Comparison of ENCODE assay signal across 24 mouse cellular contexts in the genomic region with DNA sequence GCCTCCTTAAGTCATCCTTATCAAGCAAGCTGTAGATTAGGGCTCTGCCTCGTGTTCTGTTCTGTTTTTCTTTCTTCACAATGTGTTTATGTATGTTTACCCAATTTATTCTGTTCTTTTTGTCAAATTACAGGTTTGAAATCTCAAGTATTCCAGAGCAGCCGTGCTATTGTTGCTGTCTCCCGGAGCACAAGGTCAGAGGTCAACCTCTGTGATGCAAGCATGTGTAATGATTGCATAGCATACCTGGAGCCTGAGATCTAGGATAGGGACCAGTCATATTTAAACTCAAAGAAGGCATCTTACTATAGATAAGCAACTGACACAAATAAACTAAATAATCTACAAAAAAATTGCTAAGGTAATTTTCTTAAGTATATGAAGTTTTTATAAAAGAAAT. TPM values are rescaled to one million over a fixed set of nuclear protein-coding genes. Genes with fewer than 3 reads are reported as not detected.
DNase-seq lines count a peak whose midpoint lies in the region; ATAC-seq and TF ChIP-seq lines count a peak whose summit lies in the region.
"Had no signal": no experiment of that assay in that cellular context is flagged by ENCODE, and none has a peak within 500 bp of the region (broad histone marks: within the 10 kb centered on the region; RNA-seq: fewer than 3 reads in every experiment).

No protein-coding gene starts in this region.

- no peaks in the 10 kb centered on the region for H3K9me3 ChIP-seq in forebrain, embryonic 14.5 days (replicated peaks; ENCODE audit: control insufficient read depth, low read length)
- H3K9me3 ChIP-seq in forebrain, embryonic 11.5 days (ENCODE audit: control insufficient read depth, low read length), result no peaks in the 10 kb centered on the region
- H3K9me3 ChIP-seq in liver, postnatal 0 days (ENCODE audit: low read length), result no peaks in the 10 kb centered on the region
- no peaks in the 10 kb centered on the region for H3K9me3 ChIP-seq in liver, embryonic 12.5 days (replicated peaks)
- H3K9me3 ChIP-seq: embryonic facial prominence, embryonic 13.5 days; embryonic facial prominence, embryonic 15.5 days; forebrain, embryonic 10.5 days; forebrain, embryonic 13.5 days had no signal

- TF ChIP-seq EP300 in liver, postnatal 0 days (IDR thresholded peaks at IDR 0.05; ENCODE audit: low read depth), result no peak

- no peak for TF ChIP-seq POLR2A in myocyte (IDR thresholded peaks at IDR 0.05; ENCODE audit: insufficient read length, low read depth)

- 60% methylated on average over 3 of the region's 3 CpGs for WGBS in forebrain, embryonic 14.5 days
- WGBS in forebrain, embryonic 11.5 days, result 66% methylated on average over 3 of the region's 3 CpGs
- 49% methylated on average over 3 of the region's 3 CpGs for WGBS in liver, postnatal 0 days (ENCODE audit: insufficient replicate concordance)
- 64% methylated on average over 3 of the region's 3 CpGs for WGBS in liver, embryonic 12.5 days (ENCODE audit: insufficient replicate concordance)

- no peak overlapping the region for H3K4me2 ChIP-seq in forebrain, embryonic 14.5 days (ENCODE audit: low read length)
- H3K4me2 ChIP-seq in forebrain, embryonic 11.5 days (ENCODE audit: low read depth, low read length, severe bottlenecking), result no peak overlapping the region
- no peak overlapping the region for H3K4me2 ChIP-seq in liver, postnatal 0 days (ENCODE audit: low read depth, low read length)
- H3K4me2 ChIP-seq in liver, embryonic 12.5 days, result no peak overlapping the region
- H3K4me2 ChIP-seq in myocyte (ENCODE audit: low read depth), result no peak overlapping the region
- H3K4me2 ChIP-seq: embryonic facial prominence, embryonic 13.5 days; embryonic facial prominence, embryonic 15.5 days; forebrain, embryonic 13.5 days had no signal

- H3K4me1 ChIP-seq in forebrain, embryonic 14.5 days (ENCODE audit: control insufficient read depth, insufficient read depth, low read length), result no peaks in the 10 kb centered on the region
- H3K4me1 ChIP-seq in forebrain, embryonic 11.5 days (replicated peaks; ENCODE audit: control insufficient read depth, insufficient read depth, low read length), result no peaks in the 10 kb centered on the region
- no peaks in the 10 kb centered on the region for H3K4me1 ChIP-seq in liver, postnatal 0 days (ENCODE audit: insufficient read depth)
- H3K4me1 ChIP-seq in liver, embryonic 12.5 days, result no peaks in the 10 kb centered on the region
- H3K4me1 ChIP-seq: embryonic facial prominence, embryonic 13.5 days; embryonic facial prominence, embryonic 15.5 days; forebrain, embryonic 10.5 days had no signal

- no peak overlapping the region for H3K27ac ChIP-seq in forebrain, embryonic 14.5 days (ENCODE audit: low read depth, low read length)
- no peak overlapping the region for H3K27ac ChIP-seq in forebrain, embryonic 11.5 days (ENCODE audit: low read depth, low read length)
- H3K27ac ChIP-seq in liver, postnatal 0 days (ENCODE audit: low read depth), result no peak overlapping the region
- no peak overlapping the region for H3K27ac ChIP-seq in liver, embryonic 12.5 days
- H3K27ac ChIP-seq: embryonic facial prominence, embryonic 13.5 days; embryonic facial prominence, embryonic 15.5 days; forebrain, embryonic 10.5 days; forebrain, embryonic 13.5 days had no signal

- no peak overlapping the region for H3K4me3 ChIP-seq in forebrain, embryonic 14.5 days (ENCODE audit: low read depth, low read length)
- H3K4me3 ChIP-seq in forebrain, embryonic 11.5 days (ENCODE audit: low read depth, low read length), result no peak overlapping the region
- no peak overlapping the region for H3K4me3 ChIP-seq in liver, postnatal 0 days (ENCODE audit: low read depth, low read length)
- no peak overlapping the region for H3K4me3 ChIP-seq in liver, embryonic 12.5 days
- no peak overlapping the region for H3K4me3 ChIP-seq in myocyte
- H3K4me3 ChIP-seq: embryonic facial prominence, embryonic 13.5 days; embryonic facial prominence, embryonic 15.5 days; erythroblast, embryonic 14.5 days; forebrain, embryonic 10.5 days; forebrain, embryonic 13.5 days had no signal

- no peak for ATAC-seq in forebrain, embryonic 14.5 days
- no peak for ATAC-seq in forebrain, embryonic 11.5 days (replicated peaks; ENCODE audit: low FRiP score)
- ATAC-seq in liver, postnatal 0 days, result no peak
- ATAC-seq in liver, embryonic 12.5 days, result no peak
- ATAC-seq in granulocyte monocyte progenitor cell, adult 5-6 weeks (replicated peaks; ENCODE audit: poor library complexity, severe bottlenecking), result no peak
- ATAC-seq: activated CD4-positive, CD25-positive, alpha-beta regulatory T cell, adult 4 months; forebrain, embryonic 16.5 days; Patski had no signal

- H3K27me3 ChIP-seq in forebrain, embryonic 14.5 days (replicated peaks; ENCODE audit: control insufficient read depth, insufficient read depth, low read length), result no peaks in the 10 kb centered on the region
- no peaks in the 10 kb centered on the region for H3K27me3 ChIP-seq in forebrain, embryonic 11.5 days (ENCODE audit: control insufficient read depth, insufficient read depth, low read length)
- H3K27me3 ChIP-seq in liver, postnatal 0 days (ENCODE audit: insufficient read depth, low read length), result no peaks in the 10 kb centered on the region
- no peaks in the 10 kb centered on the region for H3K27me3 ChIP-seq in liver, embryonic 12.5 days (replicated peaks)
- H3K27me3 ChIP-seq in myocyte (ENCODE audit: control insufficient read depth, insufficient read depth, insufficient read length), result no peaks in the 10 kb centered on the region
- H3K27me3 ChIP-seq: embryonic facial prominence, embryonic 13.5 days; embryonic facial prominence, embryonic 15.5 days; forebrain, embryonic 13.5 days; Patski had no signal

- DNase-seq in forebrain, embryonic 14.5 days (ENCODE audit: low spot score), result peak; percentile 29
- DNase-seq in forebrain, embryonic 11.5 days (ENCODE audit: low spot score), result no peak
- peak; percentile 58 for DNase-seq in liver, postnatal 0 days
- DNase-seq in MN1 (ENCODE audit: low spot score), result peak; percentile 22
- DNase-seq: adrenal gland, adult 8-10 months; adrenal gland, postnatal 25 days; cerebellum, adult 11 months; cerebellum, adult 18-20 months; cerebellum, adult 8-10 months; cerebellum, adult 9-11 months; cerebellum, postnatal 14 days; cerebellum, postnatal 36 days; embryo, embryonic 11 days had no signal

- H3K9ac ChIP-seq in forebrain, embryonic 14.5 days (ENCODE audit: low read length), result no peak overlapping the region
- no peak overlapping the region for H3K9ac ChIP-seq in forebrain, embryonic 11.5 days (ENCODE audit: low read length)
- no peak overlapping the region for H3K9ac ChIP-seq in liver, postnatal 0 days (replicated peaks)
- no peak overlapping the region for H3K9ac ChIP-seq in liver, embryonic 12.5 days
- H3K9ac ChIP-seq: embryonic facial prominence, embryonic 13.5 days; embryonic facial prominence, embryonic 15.5 days; forebrain, embryonic 13.5 days had no signal

- H3K36me3 ChIP-seq in forebrain, embryonic 14.5 days (ENCODE audit: control insufficient read depth, insufficient read depth, low read length), result no peaks in the 10 kb centered on the region
- H3K36me3 ChIP-seq in forebrain, embryonic 11.5 days (ENCODE audit: control insufficient read depth, insufficient read depth, low read length), result no peaks in the 10 kb centered on the region
- H3K36me3 ChIP-seq in liver, postnatal 0 days (replicated peaks; ENCODE audit: insufficient read depth, low read length), result peaks cover 3% of the 10 kb centered on the region
- H3K36me3 ChIP-seq in liver, embryonic 12.5 days, result no peaks in the 10 kb centered on the region
- H3K36me3 ChIP-seq in myocyte (ENCODE audit: control insufficient read depth, insufficient read depth), result peaks cover 41% of the 10 kb centered on the region
- H3K36me3 ChIP-seq: embryonic facial prominence, embryonic 15.5 days had no signal

- H3ac ChIP-seq in myocyte (ENCODE audit: control insufficient read depth, insufficient read length), result no peak overlapping the region

- H3K79me2 ChIP-seq in myocyte (ENCODE audit: control insufficient read depth, insufficient read depth), result no peaks in the 10 kb centered on the region

- no peak for TF ChIP-seq CTCF in liver, postnatal 0 days (IDR thresholded peaks at IDR 0.05; ENCODE audit: low read depth)

TF ChIP-seq in myocyte, 11 proteins besides CTCF, POLR2A, EP300 and RAD21:
- TF ChIP-seq REST (IDR thresholded peaks at IDR 0.05; ENCODE audit: insufficient read depth, insufficient read length) (no peak), CEBPB (IDR thresholded peaks at IDR 0.05; ENCODE audit: insufficient read depth, poor library complexity, severe bottlenecking) (0 out of 2 replicates have a peak, but pooled peaks have one; percentile 39)

RNA-seq across cellular contexts. Expression of a gene that starts 59.6 kb away (rescaled TPM):
- 3.4 and 3.5 TPM in 2 replicates for polyA plus RNA-seq in forebrain, embryonic 14.5 days (2014; fragmentation: Nextera tagmentation; extraction: Ambion mirVana)
- polyA plus RNA-seq in forebrain, embryonic 11.5 days (2014; fragmentation: Nextera tagmentation; extraction: Ambion mirVana), result 10.5 and 11.9 TPM in 2 replicates
- polyA plus RNA-seq in liver, postnatal 0 days (2015; fragmentation: Nextera tagmentation; extraction: Ambion mirVana), result 4.6 and 5.8 TPM in 2 replicates
- 5.4 and 5.7 TPM in 2 replicates for polyA plus RNA-seq in liver, embryonic 12.5 days (2016; fragmentation: Nextera tagmentation; extraction: Ambion mirVana)
- polyA plus RNA-seq in myocyte (2012; fragmentation: generic; extraction: Trizol), result 23.1 TPM
- 6.1 and 9.5 TPM in 2 replicates for total RNA-seq in granulocyte monocyte progenitor cell, adult 5-6 weeks (2014; fragmentation: Nextera tagmentation)
- 8.3 and 9.1 TPM in 2 replicates for total RNA-seq in granulocyte monocyte progenitor cell, adult 5-6 weeks (2017)
